Mouse (Mus musculus) R1 (cell line): ENCODE results near the gene Gm20388.

Experiments used
- DNase-seq: peaks from one replicate; pipeline ENCODE4 v3.0.0-alpha.2; 2018; ENCODE audit warnings: low read depth, low spot score

Gm20388 gene

DNA sequence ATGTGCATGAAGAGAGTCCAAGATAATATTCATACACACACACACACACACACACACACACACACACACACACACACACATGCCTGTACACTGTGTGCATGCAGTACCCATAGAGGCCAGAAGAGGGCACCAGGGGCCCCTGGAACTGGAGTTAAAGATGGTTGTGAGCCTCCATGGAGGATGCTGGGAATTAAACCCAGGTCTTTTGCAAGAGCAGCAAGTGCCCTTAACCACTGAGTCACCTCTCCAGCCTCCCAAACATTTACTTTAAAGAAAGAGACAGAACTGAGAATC is 787.3 kb downstream of the Gm20388 start:
- DNase-seq, result peak; percentile 74

DNA sequence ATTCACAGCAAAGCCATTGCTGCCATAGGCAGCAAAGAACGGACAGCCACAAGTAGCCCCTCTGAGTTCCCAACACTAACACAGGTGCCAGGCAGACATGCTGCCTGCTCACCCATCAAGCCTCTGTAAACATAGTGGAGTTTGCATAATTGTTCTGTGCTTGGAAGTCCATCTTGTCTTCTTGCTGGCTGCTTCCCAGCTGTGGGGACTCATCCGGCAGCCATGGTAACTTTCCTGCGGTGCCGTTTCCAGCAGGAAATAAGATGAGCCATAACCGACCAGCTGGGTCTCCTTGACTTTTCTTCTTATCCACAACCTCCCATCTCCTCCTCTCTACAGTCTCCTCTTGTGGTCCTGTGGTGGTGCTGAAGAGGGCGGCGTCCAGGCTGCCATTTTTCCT is 787.8 kb downstream of the Gm20388 start:
- DNase-seq, result no peak

DNA sequence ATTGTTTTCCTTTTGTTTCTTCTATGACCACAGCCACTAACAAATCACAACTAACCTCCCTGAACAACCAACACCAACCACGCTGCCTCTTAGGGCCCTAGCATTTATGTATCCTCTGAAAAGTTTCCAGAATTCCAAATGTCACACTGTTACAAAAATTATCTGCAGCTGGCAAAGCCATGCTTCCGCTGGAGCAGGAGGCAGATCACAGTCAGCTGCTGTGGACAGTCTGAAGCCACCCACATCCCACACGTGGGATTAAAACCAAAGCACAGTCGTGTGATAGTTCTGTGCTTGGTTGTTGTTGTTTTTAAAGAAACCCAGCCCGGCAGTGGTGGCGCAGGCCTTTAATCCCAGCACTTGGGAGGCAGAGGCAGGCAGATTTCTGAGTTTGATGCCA is 788.4 kb downstream of the Gm20388 start:
- DNase-seq, result no peak

DNA sequence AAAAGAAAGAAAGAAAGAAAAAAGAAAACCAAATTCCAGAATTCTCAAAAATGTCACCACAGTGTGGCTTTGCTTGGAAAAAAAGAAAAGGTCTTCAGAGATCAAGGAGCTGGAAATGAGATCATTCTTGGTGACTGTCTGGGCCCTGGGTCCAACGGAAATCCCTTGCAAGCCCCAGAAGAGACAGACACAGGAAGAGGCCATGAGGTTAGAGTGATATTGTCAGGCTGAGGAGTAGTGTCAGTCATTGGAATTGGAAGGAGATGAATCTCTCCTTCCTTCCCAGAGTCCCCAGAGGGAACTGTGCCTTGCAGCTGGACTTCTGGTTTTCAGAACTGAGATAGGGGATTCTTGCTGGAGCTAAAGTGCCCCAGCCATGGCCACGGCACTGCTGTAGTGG is 788.9 kb downstream of the Gm20388 start:
- no peak for DNase-seq

DNA sequence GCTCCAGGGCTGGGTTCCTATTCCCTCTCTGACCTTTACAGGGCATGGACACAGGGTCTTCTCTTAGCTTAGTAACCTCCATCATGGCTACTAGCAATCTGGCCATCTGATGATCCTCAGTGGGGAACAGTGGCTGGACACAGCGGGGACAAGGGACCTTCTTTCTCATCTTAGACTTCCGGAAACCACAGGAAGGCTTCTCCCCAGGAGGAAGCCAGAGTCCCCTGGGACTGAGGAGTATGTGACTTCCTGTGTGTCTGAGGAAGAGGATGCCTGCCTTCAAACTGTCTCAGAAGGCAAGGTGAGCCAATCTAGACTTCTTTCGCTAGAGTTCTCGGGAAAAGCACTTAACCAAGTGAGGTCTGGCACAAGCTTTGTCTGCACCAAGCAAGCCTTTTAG is 789.4 kb downstream of the Gm20388 start:
- DNase-seq, result no peak

DNA sequence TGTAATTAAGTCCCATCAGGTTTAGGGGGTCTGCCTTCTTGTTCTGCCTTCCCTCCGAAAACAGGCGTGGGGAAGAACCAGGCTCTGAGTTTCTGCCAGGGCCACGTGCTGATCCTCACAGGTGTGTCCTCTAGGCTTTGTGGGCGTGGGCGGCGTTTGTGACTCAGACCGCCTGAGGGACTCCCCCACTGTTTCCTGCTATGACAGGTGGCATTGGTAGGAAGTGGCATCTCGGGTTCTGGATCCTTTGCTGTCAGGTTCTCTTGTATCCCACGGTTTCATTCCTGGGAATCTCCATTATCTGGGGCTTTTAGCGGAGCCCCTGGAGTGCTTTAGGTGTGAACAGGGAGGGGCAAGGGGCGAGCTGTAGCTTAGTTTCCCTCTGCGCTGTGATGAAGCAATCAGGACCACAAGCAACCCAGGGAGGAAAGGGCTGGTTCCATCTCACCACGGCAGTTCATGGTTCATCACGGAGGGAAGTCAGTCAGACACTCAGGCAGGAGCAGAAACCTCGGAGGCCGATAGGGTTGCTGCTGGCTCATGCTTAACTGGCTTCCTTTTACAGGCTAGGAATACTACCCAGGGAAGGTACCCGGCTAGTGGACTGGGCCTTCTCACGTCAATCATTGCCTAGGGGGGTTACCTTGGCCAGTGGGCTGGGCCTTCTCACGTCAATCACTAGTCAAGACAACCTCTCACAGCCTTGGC is 791.3 kb downstream of the Gm20388 start:
- DNase-seq, result no peak

DNA sequence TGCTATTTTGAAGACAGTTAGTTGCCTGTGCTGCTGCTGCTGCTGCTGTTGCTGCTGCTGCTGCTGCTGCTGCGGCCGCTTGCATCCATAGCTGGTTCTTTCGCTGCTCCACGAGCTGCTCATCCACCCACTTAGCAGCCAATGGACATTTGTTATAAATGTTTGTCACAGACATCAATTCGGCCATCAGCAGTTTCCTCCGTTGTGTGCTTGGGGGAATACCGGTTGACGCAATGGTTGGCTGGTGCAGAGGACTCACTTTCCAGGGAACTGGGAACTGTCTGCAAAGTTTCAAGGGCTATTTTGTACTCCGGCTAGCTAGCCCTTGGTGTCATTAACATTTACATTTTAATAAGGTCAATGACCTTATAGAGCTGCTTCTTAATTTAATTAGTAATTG is 793.6 kb downstream of the Gm20388 start:
- no peak for DNase-seq

DNA sequence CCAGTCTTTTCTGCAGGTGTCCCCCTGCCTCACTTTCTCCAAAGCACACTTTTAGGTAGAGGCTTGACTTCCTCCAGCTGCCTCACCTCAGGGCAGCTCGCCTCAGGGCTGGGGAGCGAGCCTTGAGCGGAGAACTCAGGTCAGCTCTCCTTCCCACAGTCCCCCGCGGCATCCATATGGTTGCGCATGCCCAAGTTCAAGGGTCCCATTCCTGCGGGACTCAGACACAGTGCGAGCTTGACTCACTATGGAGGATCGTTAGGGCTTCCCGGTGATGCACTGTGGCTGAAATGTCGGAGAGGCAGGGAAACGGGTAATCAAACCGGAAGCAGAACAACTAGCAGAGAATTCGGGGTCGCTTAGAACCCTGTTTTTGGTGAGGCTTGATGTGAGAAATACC is 794.5 kb downstream of the Gm20388 start:
- peak; percentile 71 for DNase-seq

DNA sequence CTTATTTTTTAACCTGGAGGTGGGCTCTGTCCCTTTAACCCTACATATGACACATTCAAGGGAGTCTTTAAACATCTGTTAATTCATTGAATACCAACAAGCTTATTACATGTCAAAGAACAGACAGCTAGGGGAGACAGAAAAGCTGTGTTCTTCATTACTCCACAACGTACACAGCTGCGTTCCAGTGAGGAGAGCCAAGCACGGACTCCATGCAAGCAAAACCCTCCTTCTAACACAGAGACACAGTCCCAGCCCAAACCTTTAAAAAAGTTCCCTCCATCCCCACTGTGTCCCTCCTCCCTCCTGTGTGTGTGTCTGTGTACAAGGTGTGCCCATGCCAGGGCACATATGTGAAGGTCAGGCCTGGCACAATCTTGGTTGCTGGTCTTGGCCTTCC is 795.6 kb downstream of the Gm20388 start:
- DNase-seq, result no peak

DNA sequence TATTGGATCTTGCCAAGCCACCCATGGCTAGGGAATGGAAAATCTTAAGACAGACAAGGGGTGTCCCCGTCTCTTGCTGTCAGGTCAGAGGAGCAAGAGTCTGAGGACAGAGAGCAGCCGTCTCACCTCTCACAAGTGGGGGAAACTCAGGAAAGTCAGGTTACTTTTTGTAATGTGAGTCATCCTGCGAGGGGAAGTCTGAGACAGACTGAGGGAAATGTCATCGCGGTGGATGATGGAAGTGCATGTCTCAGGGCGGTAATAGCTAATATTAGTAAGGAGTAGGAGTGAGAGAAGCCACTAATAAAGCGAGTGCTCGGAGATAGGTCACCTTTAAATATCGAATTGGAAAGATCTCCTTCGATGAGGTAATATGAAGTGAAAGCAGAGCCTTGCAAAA is 798.5 kb downstream of the Gm20388 start:
- no peak for DNase-seq

DNA sequence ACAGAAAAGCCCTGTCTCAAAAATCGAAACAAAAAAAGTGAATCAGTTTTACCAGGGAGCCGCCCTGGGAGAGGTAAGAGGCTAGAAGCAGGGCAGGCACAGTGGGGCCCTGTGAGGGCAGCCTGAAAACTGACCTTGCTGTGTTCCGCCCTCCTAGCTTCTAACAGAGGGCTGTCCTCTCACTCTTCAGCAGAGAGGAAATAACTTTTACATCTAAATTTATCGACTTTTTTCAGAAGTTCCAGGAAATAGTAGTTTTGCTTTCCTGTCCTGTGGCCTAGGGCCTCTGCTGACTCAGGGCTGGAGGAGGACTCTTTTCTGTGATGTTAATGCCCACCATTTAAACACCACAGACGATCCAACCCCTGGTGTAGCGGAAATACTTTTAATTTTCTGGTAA is 804.6 kb downstream of the Gm20388 start:
- no peak for DNase-seq

DNA sequence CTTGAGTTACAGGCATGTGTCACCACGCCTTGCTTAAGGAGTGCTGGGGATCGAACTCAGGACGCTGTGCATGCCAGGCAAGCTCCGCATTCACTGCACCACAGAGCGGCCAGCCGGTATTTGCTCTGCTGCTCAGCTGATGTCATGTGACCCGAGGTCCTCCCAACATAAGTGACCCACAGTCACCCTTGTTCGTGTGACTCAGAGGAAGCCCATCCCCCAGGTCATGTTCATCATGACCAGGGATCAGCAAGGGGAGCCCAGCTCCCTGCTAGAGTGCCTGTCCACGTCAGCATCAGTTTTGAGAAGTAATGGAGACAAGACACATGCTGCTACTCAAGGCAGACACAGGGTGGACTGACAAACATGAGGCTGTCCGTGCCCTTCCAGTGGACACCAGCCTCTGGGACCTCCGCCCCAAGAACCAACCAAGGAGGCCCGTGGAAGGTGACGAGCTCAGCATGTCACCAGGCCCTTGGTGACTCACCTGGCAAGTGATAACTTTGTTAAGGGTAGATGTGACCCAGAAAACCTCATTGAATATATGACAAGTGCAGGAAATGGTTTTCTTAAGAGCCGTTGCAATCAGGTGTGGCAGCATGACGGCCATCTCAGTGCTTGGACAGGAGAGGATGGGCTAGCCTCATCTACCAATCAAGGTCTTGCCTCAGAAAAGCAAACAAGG is 805.5 kb downstream of the Gm20388 start:
- DNase-seq, result no peak

DNA sequence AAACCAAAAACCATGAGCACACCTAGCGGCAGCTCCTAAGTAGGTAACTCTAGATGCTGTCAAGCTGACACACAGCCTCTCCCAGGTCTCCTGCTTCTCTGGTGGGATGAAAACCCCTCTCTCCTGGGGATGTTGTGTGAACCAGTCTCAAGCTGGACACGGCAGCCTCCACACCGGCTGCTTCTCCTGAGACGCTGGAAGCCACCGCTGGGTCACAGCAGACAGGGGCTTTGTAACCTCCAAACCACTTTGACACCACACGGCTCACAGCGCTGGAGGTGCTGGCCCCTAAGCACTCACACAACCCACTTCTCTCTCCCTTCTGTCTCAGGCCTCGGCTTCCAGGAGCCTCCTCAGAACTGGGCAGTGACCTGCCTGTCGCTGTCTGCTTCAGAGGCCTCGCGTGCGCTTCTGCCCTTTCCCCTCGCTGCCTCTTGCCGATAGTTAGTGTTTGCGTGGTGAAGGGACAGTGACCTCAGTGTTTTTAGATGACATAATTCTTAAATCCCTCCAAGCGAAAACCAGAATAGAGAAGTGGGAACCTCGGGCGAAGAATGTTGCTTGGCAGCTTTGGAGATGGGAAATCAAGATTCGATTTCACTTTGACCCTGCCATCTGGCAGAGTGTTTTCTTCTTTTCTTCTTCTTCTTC is 809.1 kb downstream of the Gm20388 start:
- DNase-seq, result peak; percentile 47

DNA sequence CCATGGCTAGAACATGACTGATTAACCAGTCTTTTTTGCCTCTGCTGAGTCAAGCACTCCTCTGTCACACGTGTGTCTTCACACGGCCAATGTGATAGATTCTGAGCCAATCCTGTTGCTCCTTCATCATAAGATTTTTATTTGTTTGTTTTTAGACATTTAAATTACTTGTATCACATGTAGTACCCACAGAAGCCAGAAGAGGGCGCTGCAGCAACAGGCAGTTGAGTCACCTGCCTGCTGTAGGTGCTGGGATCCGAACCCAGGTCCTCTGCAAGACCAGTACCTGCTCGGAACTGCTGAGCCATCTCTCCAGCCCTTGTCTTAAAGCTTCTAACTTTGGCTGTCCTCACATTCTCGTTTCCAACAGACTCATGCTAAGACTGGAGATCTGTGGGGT is 812.4 kb downstream of the Gm20388 start:
- DNase-seq, result peak; percentile 74

DNA sequence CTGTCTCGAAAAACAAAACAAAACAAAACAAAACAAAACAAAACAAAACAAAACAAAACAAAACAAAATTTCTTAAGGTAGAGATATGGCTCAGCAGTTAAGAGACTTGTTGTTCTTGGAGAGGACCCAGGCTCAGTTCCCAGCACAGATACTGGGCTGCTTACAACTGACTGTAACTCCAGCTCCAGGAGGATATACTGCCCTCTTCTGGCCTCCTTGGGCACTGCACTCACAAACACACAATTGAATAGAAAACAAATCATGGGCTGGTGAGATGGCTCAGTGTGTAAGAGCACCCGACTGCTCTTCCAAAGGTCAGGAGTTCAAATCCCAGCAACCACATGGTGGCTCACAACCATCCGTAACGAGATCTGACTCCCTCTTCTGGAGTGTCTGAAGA is 813.5 kb downstream of the Gm20388 start:
- peak; percentile 86 for DNase-seq

DNA sequence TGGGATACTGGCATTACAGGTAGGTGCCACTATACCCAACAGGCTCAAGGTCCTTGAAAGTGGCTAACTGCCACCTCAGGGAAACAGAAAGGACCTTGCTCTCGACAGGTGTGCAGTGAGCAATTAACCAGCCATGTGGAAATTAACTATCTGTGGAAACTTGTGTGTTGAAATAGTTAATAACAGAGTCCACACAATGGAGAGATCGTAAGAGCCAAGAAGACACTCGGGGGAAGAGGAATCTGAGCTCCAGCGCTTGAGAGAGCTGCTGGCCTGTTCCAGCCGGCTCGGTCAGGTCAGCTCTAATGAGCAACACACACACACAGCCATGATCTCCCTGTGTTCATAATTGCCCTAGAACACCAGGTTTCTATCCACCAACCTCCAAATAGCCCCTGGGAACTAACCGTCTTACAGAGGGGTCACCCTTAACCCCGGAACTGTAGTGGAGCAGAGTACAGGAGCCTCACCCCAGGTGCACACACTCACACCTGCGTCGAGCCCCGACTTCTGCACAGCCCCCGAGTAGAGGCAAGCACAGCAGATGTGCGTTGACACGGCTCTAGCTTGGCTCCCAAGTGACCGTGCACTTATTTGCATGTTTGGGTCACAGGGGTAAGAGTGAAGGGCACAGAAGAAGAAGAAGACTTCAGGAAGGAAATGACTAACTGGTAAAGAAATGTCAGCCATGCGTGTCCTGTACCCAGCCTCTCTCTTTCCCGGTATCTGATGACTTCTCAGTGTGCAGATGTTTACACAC is 814.4 kb downstream of the Gm20388 start:
- DNase-seq, result no peak

DNA sequence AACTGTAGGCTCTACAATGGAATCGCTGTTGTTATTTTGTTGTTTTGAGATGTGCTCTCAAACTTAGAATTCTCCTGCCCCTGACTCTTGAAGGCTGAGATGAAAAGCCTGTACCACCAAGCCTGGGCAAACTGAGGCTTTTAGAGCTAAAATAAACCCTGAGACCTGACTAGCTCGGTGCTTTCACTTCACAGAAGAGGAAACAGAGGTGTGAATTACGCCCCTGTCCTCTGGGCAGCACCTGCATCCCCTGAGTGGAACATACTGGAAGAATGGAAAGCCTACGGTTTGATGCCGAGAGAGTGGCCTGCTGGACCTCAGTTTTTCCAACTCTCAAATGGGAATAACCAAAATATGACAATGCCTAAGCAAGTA is 814.9 kb downstream of the Gm20388 start:
- no peak for DNase-seq

DNA sequence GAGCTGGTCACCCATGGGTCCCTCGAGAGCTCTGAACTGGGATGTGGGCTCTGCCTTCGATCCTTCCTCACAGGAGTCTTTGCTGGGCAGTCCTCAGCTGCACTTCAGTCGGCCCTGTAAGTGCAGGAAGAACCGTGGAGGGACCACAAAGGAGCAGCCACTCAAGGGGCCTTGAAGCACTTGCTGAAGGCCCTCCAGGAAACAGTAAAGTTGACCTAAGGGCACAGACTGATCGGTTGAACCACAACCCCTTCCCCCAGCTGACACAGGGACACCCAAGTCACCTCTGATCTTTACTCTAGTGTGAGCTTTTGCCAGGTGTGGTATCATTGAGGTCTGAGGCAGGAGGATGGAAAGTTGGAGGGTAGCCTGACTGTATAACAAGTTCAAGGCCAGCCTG is 815.4 kb downstream of the Gm20388 start:
- no peak for DNase-seq

DNA sequence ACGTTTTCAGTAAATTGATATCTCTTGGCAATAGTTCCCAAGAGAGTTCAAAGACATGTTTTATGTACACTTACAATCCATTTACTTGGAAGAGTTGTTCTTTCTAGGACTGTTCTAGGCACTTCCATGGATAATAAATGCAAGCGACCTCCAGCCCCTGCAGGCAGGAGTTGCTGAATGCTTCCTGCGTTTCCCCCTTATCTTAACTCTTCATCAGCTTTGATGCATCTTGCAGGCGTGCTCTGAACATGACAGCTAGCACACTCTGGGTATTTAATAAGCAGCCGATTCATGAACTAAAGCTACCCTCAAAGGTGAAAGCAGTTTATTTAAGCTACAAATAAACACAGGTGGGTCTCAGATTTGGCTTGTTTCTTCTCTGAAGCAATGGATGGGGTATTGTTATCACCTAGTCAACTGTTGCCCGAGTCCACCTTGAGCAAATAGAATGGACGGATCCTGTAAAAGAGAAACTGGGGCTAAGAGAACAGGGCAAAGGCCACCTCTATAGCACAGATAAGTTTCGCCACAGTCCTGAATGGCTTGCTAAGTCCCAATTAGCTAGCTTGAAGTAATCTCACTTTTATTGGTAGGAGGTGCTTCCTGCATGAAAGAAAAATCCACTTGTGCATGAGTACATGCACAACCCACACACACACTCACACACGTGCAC is 818.0 kb downstream of the Gm20388 start:
- DNase-seq, result no peak

DNA sequence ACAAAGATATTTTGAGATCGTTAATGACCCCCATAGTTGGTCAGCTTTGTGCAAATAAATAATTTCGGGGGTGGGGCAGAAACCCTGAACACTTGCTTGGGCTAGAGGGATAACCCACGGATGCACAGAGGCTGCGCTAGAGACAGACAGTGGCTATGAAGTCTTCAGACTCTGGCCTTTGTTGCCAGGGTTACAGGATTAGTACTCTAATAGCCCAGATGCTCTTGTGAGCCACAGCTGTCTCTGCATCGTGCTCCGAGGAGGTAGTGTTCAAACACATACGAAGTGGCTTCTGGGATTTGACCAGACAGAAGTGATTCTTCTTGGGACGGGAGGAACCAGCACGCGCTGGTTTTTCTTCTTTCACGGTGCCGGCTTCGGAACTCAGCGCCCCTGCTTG is 820.9 kb downstream of the Gm20388 start:
- peak; percentile 80 for DNase-seq

DNA sequence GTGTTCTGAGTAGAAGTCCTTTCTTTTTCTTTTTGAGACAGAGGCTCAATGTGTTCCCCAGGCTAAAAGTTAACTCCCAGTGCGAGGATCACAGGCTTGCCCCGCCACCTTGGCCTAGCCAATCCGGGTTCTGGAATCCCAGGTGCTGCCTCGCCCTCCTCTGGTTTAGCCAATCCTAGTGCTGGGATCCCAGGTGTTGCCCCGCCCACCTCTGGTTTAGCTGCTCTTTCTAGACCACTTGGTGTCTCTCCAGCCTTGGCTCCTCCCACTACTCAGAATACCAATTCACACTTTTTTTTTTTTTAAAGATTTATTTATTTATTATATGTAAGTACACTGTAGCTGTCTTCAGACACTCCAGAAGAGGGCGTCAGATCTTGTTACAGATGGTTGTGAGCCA is 821.4 kb downstream of the Gm20388 start:
- DNase-seq, result peak; percentile 96
